Mouse (Mus musculus): ENCODE data around the gene AI481877. TPM values are rescaled to one million over a fixed set of nuclear protein-coding genes. Genes with fewer than 3 reads are reported as not detected.

The AI481877 gene
- total RNA-seq, 2 experiments from 2014 or later: not detected

- no peak for DNase-seq (ENCODE audit: low spot score in 2 of 2)
Observed at GRCm38 (mm10) chr4:59128935-59129334, 9.8 kb downstream of the AI481877 start.

- DNase-seq (ENCODE audit: low spot score in 2 of 2): no peak
Observed at GRCm38 (mm10) chr4:59125053-59125452, 13.7 kb downstream of the AI481877 start.

GRCm38 (mm10) chr4:59123557-59123956, 15.2 kb downstream of the AI481877 start:
- DNase-seq (ENCODE audit: low spot score in 2 of 2): no peak

- DNase-seq (ENCODE audit: low spot score in 2 of 2): no peak
Observed at GRCm38 (mm10) chr4:59117644-59118495, 20.9 kb downstream of the AI481877 start.

- DNase-seq (ENCODE audit: low spot score in 2 of 2): no peak
Observed at GRCm38 (mm10) chr4:59108721-59109120, 30.1 kb downstream of the AI481877 start.

- no peak for DNase-seq (ENCODE audit: low spot score in 2 of 2)
Observed at GRCm38 (mm10) chr4:59107886-59108285, 30.9 kb downstream of the AI481877 start.

- DNase-seq (ENCODE audit: low spot score in 2 of 2): no peak
Observed at GRCm38 (mm10) chr4:59106661-59107060, 32.1 kb downstream of the AI481877 start.

GRCm38 (mm10) chr4:59104166-59104565, 34.6 kb downstream of the AI481877 start:
- no peak for DNase-seq (ENCODE audit: low spot score in 2 of 2)

GRCm38 (mm10) chr4:59096393-59096792, 42.4 kb downstream of the AI481877 start:
- DNase-seq (ENCODE audit: low spot score in 2 of 2): peak; percentile 81 to 86

- DNase-seq (ENCODE audit: low spot score in 2 of 2): no peak
Observed at GRCm38 (mm10) chr4:59089391-59089790, 49.4 kb downstream of the AI481877 start.

GRCm38 (mm10) chr4:59083430-59083829, 55.4 kb downstream of the AI481877 start:
- DNase-seq (ENCODE audit: low spot score in 2 of 2): no peak

GRCm38 (mm10) chr4:59069276-59069675, 69.5 kb downstream of the AI481877 start:
- DNase-seq (ENCODE audit: low spot score in 2 of 2): no peak

- no peak for DNase-seq (ENCODE audit: low spot score in 2 of 2)
Observed at GRCm38 (mm10) chr4:59062526-59062925, 76.3 kb downstream of the AI481877 start.

GRCm38 (mm10) chr4:59057929-59058328, 80.9 kb downstream of the AI481877 start:
- DNase-seq (ENCODE audit: low spot score in 2 of 2): no peak

- no peak for DNase-seq (ENCODE audit: low spot score in 2 of 2)
Observed at GRCm38 (mm10) chr4:59051081-59051480, 87.7 kb downstream of the AI481877 start.

- DNase-seq (ENCODE audit: low spot score in 2 of 2): no peak
Observed at GRCm38 (mm10) chr4:59047222-59047621, 91.6 kb downstream of the AI481877 start.

- no peak for DNase-seq (ENCODE audit: low spot score in 2 of 2)
Observed at GRCm38 (mm10) chr4:59043891-59044290, 94.9 kb downstream of the AI481877 start.

- DNase-seq (ENCODE audit: low spot score in 2 of 2): no peak
Observed at GRCm38 (mm10) chr4:59043074-59043473, 95.7 kb downstream of the AI481877 start.

GRCm38 (mm10) chr4:59040397-59041287, 98.1 kb downstream of the AI481877 start:
- DNase-seq (ENCODE audit: low spot score in 2 of 2): no peak

GRCm38 (mm10) chr4:59037525-59037924, 101.3 kb downstream of the AI481877 start:
- no peak for DNase-seq (ENCODE audit: low spot score in 2 of 2)

- DNase-seq (ENCODE audit: low spot score in 2 of 2): peak; percentile 76 to 83
Observed at GRCm38 (mm10) chr4:59036490-59037127, 102.2 kb downstream of the AI481877 start.

All from layer of hippocampus, postnatal 10 days (tissue).